Mouse (Mus musculus): ENCODE measurements around the gene Nipa2. TPM values are rescaled to one million over a fixed set of nuclear protein-coding genes. Genes with fewer than 3 reads are reported as not detected.
"Not testable (repeated sequence)": the region's sequence is repeated elsewhere in the genome, so short reads cannot be mapped to it uniquely, and the experiment has no call there.

The Nipa2 gene
- polyA plus RNA-seq, 1 experiment from 2014 or later: 55.9 TPM

GRCm38 (mm10) chr7:55957916-55958315, 4.4 kb downstream of the Nipa2 start:
- Histone ChIP-seq H3K27me3 (replicated peaks; ENCODE audit: control insufficient read depth, insufficient read depth, low read length) (no peaks in the 10 kb centered on the region), H3K4me2 (ENCODE audit: low read depth, low read length) (no peak overlapping the region), H3K36me3 (ENCODE audit: control insufficient read depth, insufficient read depth, low read length) (no peaks in the 10 kb centered on the region), H3K27ac (ENCODE audit: low read length) (no peak overlapping the region), H3K9me3 (ENCODE audit: control insufficient read depth, low read length) (peaks cover 4% of the 10 kb centered on the region; the same call in 1 of the 2 replicates), H3K9ac (ENCODE audit: low read depth, low read length) (no peak overlapping the region), H3K4me1 (ENCODE audit: control insufficient read depth, insufficient read depth, low read length) (peaks cover 1% of the 10 kb centered on the region; the same call in 1 of the 2 replicates), H3K4me3 (ENCODE audit: low read length) (no peak overlapping the region)
- 94% methylated on average over 4 of the region's 4 CpGs for WGBS
- ATAC-seq: no peak

- no peak overlapping the region for H3K9ac ChIP-seq (ENCODE audit: low read depth, low read length)
- no peaks in the 10 kb centered on the region for H3K27me3 ChIP-seq (replicated peaks; ENCODE audit: control insufficient read depth, insufficient read depth, low read length)
- H3K4me2 ChIP-seq (ENCODE audit: low read depth, low read length): no peak overlapping the region
- no peak overlapping the region for H3K4me3 ChIP-seq (ENCODE audit: low read length)
- no peaks in the 10 kb centered on the region for H3K36me3 ChIP-seq (ENCODE audit: control insufficient read depth, insufficient read depth, low read length)
- no peaks in the 10 kb centered on the region; the same call in 1 of the 2 replicates for H3K4me1 ChIP-seq (ENCODE audit: control insufficient read depth, insufficient read depth, low read length)
- no peak overlapping the region for H3K27ac ChIP-seq (ENCODE audit: low read length)
- ATAC-seq: no peak
- 83% methylated on average over 3 of the region's 3 CpGs for WGBS
- H3K9me3 ChIP-seq (ENCODE audit: control insufficient read depth, low read length): peaks cover 4% of the 10 kb centered on the region; the same call in 1 of the 2 replicates
These were observed 5.1 kb downstream of the Nipa2 start for GRCm38 (mm10) chr7:55957178-55957577.

GRCm38 (mm10) chr7:55956054-55956453, 6.2 kb downstream of the Nipa2 start:
- ATAC-seq: no peak
- Histone ChIP-seq H3K4me1 (ENCODE audit: control insufficient read depth, insufficient read depth, low read length) (no peaks in the 10 kb centered on the region; the same call in 1 of the 2 replicates), H3K27me3 (replicated peaks; ENCODE audit: control insufficient read depth, insufficient read depth, low read length) (no peaks in the 10 kb centered on the region), H3K9ac (ENCODE audit: low read depth, low read length) (no peak overlapping the region), H3K4me2 (ENCODE audit: low read depth, low read length) (no peak overlapping the region), H3K4me3 (ENCODE audit: low read length) (no peak overlapping the region), H3K27ac (ENCODE audit: low read length) (no peak overlapping the region), H3K9me3 (ENCODE audit: control insufficient read depth, low read length) (peaks cover 4% of the 10 kb centered on the region; the same call in 1 of the 2 replicates), H3K36me3 (ENCODE audit: control insufficient read depth, insufficient read depth, low read length) (no peaks in the 10 kb centered on the region)
- 93% methylated on average over 2 of the region's 2 CpGs for WGBS

- Histone ChIP-seq H3K27ac (ENCODE audit: low read length) (no peak overlapping the region), H3K36me3 (ENCODE audit: control insufficient read depth, insufficient read depth, low read length) (no peaks in the 10 kb centered on the region), H3K4me3 (ENCODE audit: low read length) (no peak overlapping the region), H3K9me3 (ENCODE audit: control insufficient read depth, low read length) (no peaks in the 10 kb centered on the region), H3K27me3 (replicated peaks; ENCODE audit: control insufficient read depth, insufficient read depth, low read length) (no peaks in the 10 kb centered on the region), H3K9ac (ENCODE audit: low read depth, low read length) (no peak overlapping the region), H3K4me1 (ENCODE audit: control insufficient read depth, insufficient read depth, low read length) (no peaks in the 10 kb centered on the region), H3K4me2 (ENCODE audit: low read depth, low read length) (no peak overlapping the region)
- ATAC-seq: no peak
- WGBS: 80% methylated on average over 4 of the region's 4 CpGs
These were observed 23.9 kb downstream of the Nipa2 start for GRCm38 (mm10) chr7:55938341-55938740.

- ATAC-seq: peak; percentile 96
- Histone ChIP-seq H3K9me3 (ENCODE audit: control insufficient read depth, low read length) (no peaks in the 10 kb centered on the region), H3K27ac (ENCODE audit: low read length) (no peak overlapping the region), H3K27me3 (replicated peaks; ENCODE audit: control insufficient read depth, insufficient read depth, low read length) (no peaks in the 10 kb centered on the region), H3K4me1 (ENCODE audit: control insufficient read depth, insufficient read depth, low read length) (no peaks in the 10 kb centered on the region), H3K4me2 (ENCODE audit: low read depth, low read length) (no peak overlapping the region), H3K9ac (ENCODE audit: low read depth, low read length) (no peak overlapping the region), H3K4me3 (ENCODE audit: low read length) (no peak overlapping the region), H3K36me3 (ENCODE audit: control insufficient read depth, insufficient read depth, low read length) (peaks cover 6% of the 10 kb centered on the region; the same call in 1 of the 2 replicates)
- WGBS: 85% methylated on average over 2 of the region's 2 CpGs
These were observed 27.3 kb downstream of the Nipa2 start for GRCm38 (mm10) chr7:55935025-55935424.

GRCm38 (mm10) chr7:55928649-55929048, 33.6 kb downstream of the Nipa2 start:
- Histone ChIP-seq H3K27me3 (replicated peaks; ENCODE audit: control insufficient read depth, insufficient read depth, low read length) (no peaks in the 10 kb centered on the region), H3K36me3 (ENCODE audit: control insufficient read depth, insufficient read depth, low read length) (peaks cover 13% of the 10 kb centered on the region; the same call in 1 of the 2 replicates), H3K27ac (ENCODE audit: low read length) (no peak overlapping the region), H3K4me1 (ENCODE audit: control insufficient read depth, insufficient read depth, low read length) (no peaks in the 10 kb centered on the region), H3K4me2 (ENCODE audit: low read depth, low read length) (no peak overlapping the region), H3K9me3 (ENCODE audit: control insufficient read depth, low read length) (no peaks in the 10 kb centered on the region), H3K9ac (ENCODE audit: low read depth, low read length) (no peak overlapping the region), H3K4me3 (ENCODE audit: low read length) (no peak overlapping the region)
- 79% methylated on average over 2 of the region's 2 CpGs for WGBS
- ATAC-seq: 0 out of 2 replicates have a peak, but pooled peaks have one; percentile 21

GRCm38 (mm10) chr7:55927262-55927661, 35.0 kb downstream of the Nipa2 start:
- H3K27ac ChIP-seq (ENCODE audit: low read length): no peak overlapping the region
- 88% methylated on average over 4 of the region's 4 CpGs for WGBS
- peaks cover 17% of the 10 kb centered on the region for H3K36me3 ChIP-seq (ENCODE audit: control insufficient read depth, insufficient read depth, low read length)
- no peak for ATAC-seq
- H3K4me3 ChIP-seq (ENCODE audit: low read length): no peak overlapping the region
- no peaks in the 10 kb centered on the region for H3K4me1 ChIP-seq (ENCODE audit: control insufficient read depth, insufficient read depth, low read length)
- no peaks in the 10 kb centered on the region for H3K9me3 ChIP-seq (ENCODE audit: control insufficient read depth, low read length)
- no peak overlapping the region for H3K9ac ChIP-seq (ENCODE audit: low read depth, low read length)
- no peak overlapping the region for H3K4me2 ChIP-seq (ENCODE audit: low read depth, low read length)
- H3K27me3 ChIP-seq (replicated peaks; ENCODE audit: control insufficient read depth, insufficient read depth, low read length): no peaks in the 10 kb centered on the region

- not testable (repeated sequence) for H3K4me2 ChIP-seq (ENCODE audit: low read depth, low read length); H3K9me3 ChIP-seq (ENCODE audit: control insufficient read depth, low read length); H3K27me3 ChIP-seq (replicated peaks; ENCODE audit: control insufficient read depth, insufficient read depth, low read length); H3K27ac ChIP-seq (ENCODE audit: low read length); ATAC-seq; H3K9ac ChIP-seq (ENCODE audit: low read depth, low read length); H3K4me1 ChIP-seq (ENCODE audit: control insufficient read depth, insufficient read depth, low read length); H3K4me3 ChIP-seq (ENCODE audit: low read length)
- H3K36me3 ChIP-seq (ENCODE audit: control insufficient read depth, insufficient read depth, low read length): peaks cover 15% of the 10 kb centered on the region
- 94% methylated on average over 11 of the region's 11 CpGs for WGBS
These were observed 43.9 kb downstream of the Nipa2 start for GRCm38 (mm10) chr7:55918365-55918764.

GRCm38 (mm10) chr7:55912118-55912517, 50.2 kb downstream of the Nipa2 start:
- no peaks in the 10 kb centered on the region for H3K9me3 ChIP-seq (ENCODE audit: control insufficient read depth, low read length)
- no peaks in the 10 kb centered on the region for H3K4me1 ChIP-seq (ENCODE audit: control insufficient read depth, insufficient read depth, low read length)
- peak; percentile 75 for ATAC-seq
- 88% methylated on average over 5 of the region's 5 CpGs for WGBS
- peaks cover 13% of the 10 kb centered on the region; the same call in 1 of the 2 replicates for H3K36me3 ChIP-seq (ENCODE audit: control insufficient read depth, insufficient read depth, low read length)
- no peak overlapping the region for H3K9ac ChIP-seq (ENCODE audit: low read depth, low read length)
- H3K27ac ChIP-seq (ENCODE audit: low read length): peak overlapping the region; percentile 70
- H3K4me3 ChIP-seq (ENCODE audit: low read length): no peak overlapping the region
- H3K4me2 ChIP-seq (ENCODE audit: low read depth, low read length): no peak overlapping the region
- no peaks in the 10 kb centered on the region for H3K27me3 ChIP-seq (replicated peaks; ENCODE audit: control insufficient read depth, insufficient read depth, low read length)

- no peaks in the 10 kb centered on the region for H3K4me1 ChIP-seq (ENCODE audit: control insufficient read depth, insufficient read depth, low read length)
- H3K4me3 ChIP-seq (ENCODE audit: low read length): no peak overlapping the region
- ATAC-seq: peak; percentile 87
- 81% methylated on average over 8 of the region's 8 CpGs for WGBS
- H3K4me2 ChIP-seq (ENCODE audit: low read depth, low read length): no peak overlapping the region
- no peaks in the 10 kb centered on the region for H3K9me3 ChIP-seq (ENCODE audit: control insufficient read depth, low read length)
- peaks cover 7% of the 10 kb centered on the region; the same call in 1 of the 2 replicates for H3K36me3 ChIP-seq (ENCODE audit: control insufficient read depth, insufficient read depth, low read length)
- no peaks in the 10 kb centered on the region for H3K27me3 ChIP-seq (replicated peaks; ENCODE audit: control insufficient read depth, insufficient read depth, low read length)
- H3K9ac ChIP-seq (ENCODE audit: low read depth, low read length): no peak overlapping the region
- H3K27ac ChIP-seq (ENCODE audit: low read length): peak overlapping the region; percentile 70
These were observed 50.9 kb downstream of the Nipa2 start for GRCm38 (mm10) chr7:55911371-55911770.
